ENCODE assay signal across 14 mouse cellular contexts in the genomic region with DNA sequence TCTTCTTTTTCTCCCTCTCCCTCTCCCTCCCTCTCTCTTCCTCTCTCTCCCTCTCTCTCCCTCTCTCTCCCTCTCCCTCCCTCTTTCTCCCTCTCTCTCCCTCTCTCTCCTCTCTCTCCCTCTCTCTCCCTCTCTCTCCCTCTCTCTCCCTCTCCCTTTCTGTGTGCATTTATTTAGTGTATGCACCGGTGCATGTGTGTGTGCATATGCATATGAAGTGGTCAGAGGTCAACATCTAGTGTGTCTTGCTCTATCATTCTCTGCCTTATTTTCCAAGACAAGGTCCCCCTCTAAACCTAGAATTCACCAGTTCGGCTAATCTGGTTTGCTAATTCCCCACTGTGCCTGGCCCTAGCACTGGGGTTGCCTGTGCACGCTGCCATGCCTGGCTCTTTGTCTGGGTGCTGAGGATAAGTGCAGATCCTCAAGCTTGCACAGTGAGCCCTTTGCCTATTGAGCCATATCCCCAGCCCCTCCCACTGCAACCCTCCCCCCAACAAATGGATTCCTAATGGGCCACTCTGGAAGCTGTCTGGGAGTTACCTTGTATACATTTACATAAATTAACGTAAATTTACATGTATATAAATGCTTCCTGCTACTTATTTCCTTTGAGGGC. TPM values are rescaled to one million over a fixed set of nuclear protein-coding genes. Genes with fewer than 3 reads are reported as not detected.
A peak's percentile ranks its signal among the peaks of the same experiment; 100 is the strongest.
DNase-seq lines count a peak whose midpoint lies in the region; ATAC-seq and TF ChIP-seq lines count a peak whose summit lies in the region.
"Had no signal": no experiment of that assay in that cellular context is flagged by ENCODE, and none has a peak within 500 bp of the region (broad histone marks: within the 10 kb centered on the region; RNA-seq: fewer than 3 reads in every experiment).

No protein-coding gene starts in this region.

- no peak for DNase-seq in Patski (ENCODE audit: low read depth, low spot score)
- peak; percentile 95 for DNase-seq in brain, embryonic 14.5 days (ENCODE audit: low read depth)
- peak; percentile 59 for DNase-seq in hindbrain, embryonic 11.5 days (ENCODE audit: low spot score)
- DNase-seq in right cerebral cortex, postnatal 14 days, result no peak
- DNase-seq in adrenal gland, postnatal 36 days, result no peak
- DNase-seq in heart, adult 18-20 months, result no peak
- DNase-seq: adrenal gland, postnatal 25 days; heart, postnatal 10 days; liver, postnatal 0 days; thymus, postnatal 36 days had no signal

- H3K9me3 ChIP-seq in hindbrain, embryonic 11.5 days (ENCODE audit: control insufficient read depth, low read length), result no peaks in the 10 kb centered on the region
- H3K9me3 ChIP-seq in midbrain, embryonic 15.5 days, result no peaks in the 10 kb centered on the region
- H3K9me3 ChIP-seq: limb, embryonic 13.5 days; stomach, embryonic 15.5 days had no signal

- WGBS in hindbrain, embryonic 11.5 days, result 29% methylated on average over 4 of the region's 4 CpGs
- 8% methylated on average over 4 of the region's 4 CpGs for WGBS in midbrain, embryonic 15.5 days

- no peak overlapping the region for H3K4me3 ChIP-seq in hindbrain, embryonic 11.5 days (ENCODE audit: low read depth, low read length)
- H3K4me3 ChIP-seq in midbrain, embryonic 15.5 days, result no peak overlapping the region
- H3K4me3 ChIP-seq: limb, embryonic 13.5 days; stomach, embryonic 15.5 days had no signal

- peak; percentile 69 for ATAC-seq in Patski
- ATAC-seq in hindbrain, embryonic 11.5 days (ENCODE audit: low FRiP score), result peak; percentile 89
- peak; percentile 61 for ATAC-seq in midbrain, embryonic 15.5 days (replicated peaks)
- ATAC-seq: intestine, embryonic 16.5 days; liver, postnatal 0 days had no signal

- no peaks in the 10 kb centered on the region for H3K36me3 ChIP-seq in hindbrain, embryonic 11.5 days (ENCODE audit: control insufficient read depth, insufficient read depth, low read length)
- H3K36me3 ChIP-seq in midbrain, embryonic 15.5 days (replicated peaks), result no peaks in the 10 kb centered on the region
- H3K36me3 ChIP-seq: limb, embryonic 13.5 days; stomach, embryonic 15.5 days had no signal

- TF ChIP-seq POLR2A in brain, embryonic 14.5 days (IDR thresholded peaks at IDR 0.05; ENCODE audit: borderline replicate concordance, extremely low read depth, insufficient read depth, insufficient read length, poor library complexity, severe bottlenecking), result no peak

- TF ChIP-seq CTCF in Patski (IDR thresholded peaks at IDR 0.05), result no peak
- TF ChIP-seq CTCF in brain, embryonic 14.5 days (IDR thresholded peaks at IDR 0.05; ENCODE audit: borderline replicate concordance, extremely low read depth, insufficient read depth, insufficient read length), result no peak

- in situ Hi-C loops in Patski (cut with MboI; ENCODE audit: low pct_unique_long_range_greater_than_20kb), result no loop called here

- H3K4me2 ChIP-seq in hindbrain, embryonic 11.5 days (replicated peaks; ENCODE audit: low read depth, low read length), result no peak overlapping the region
- H3K4me2 ChIP-seq in midbrain, embryonic 15.5 days, result no peak overlapping the region
- H3K4me2 ChIP-seq: limb, embryonic 13.5 days; stomach, embryonic 15.5 days had no signal

- POLR2A ChIA-PET in Patski (lab: Charles Lee), result no interaction called here

- no peaks in the 10 kb centered on the region for H3K27me3 ChIP-seq in Patski
- no peaks in the 10 kb centered on the region for H3K27me3 ChIP-seq in hindbrain, embryonic 11.5 days (ENCODE audit: control insufficient read depth, insufficient read depth, low read length)
- no peaks in the 10 kb centered on the region for H3K27me3 ChIP-seq in midbrain, embryonic 15.5 days (replicated peaks)
- H3K27me3 ChIP-seq: limb, embryonic 13.5 days; stomach, embryonic 15.5 days had no signal

- H3K4me1 ChIP-seq in hindbrain, embryonic 11.5 days (replicated peaks; ENCODE audit: control insufficient read depth, insufficient read depth, low read length), result no peaks in the 10 kb centered on the region
- peaks cover 14% of the 10 kb centered on the region; the same call in 1 of the 2 replicates for H3K4me1 ChIP-seq in midbrain, embryonic 15.5 days
- H3K4me1 ChIP-seq: limb, embryonic 13.5 days had no signal

- peak overlapping the region; percentile 44; the same call in 1 of the 2 replicates for H3K27ac ChIP-seq in hindbrain, embryonic 11.5 days (ENCODE audit: low read depth, low read length)
- peak overlapping the region; percentile 70; the same call in 1 of the 2 replicates for H3K27ac ChIP-seq in midbrain, embryonic 15.5 days
- H3K27ac ChIP-seq: limb, embryonic 13.5 days; stomach, embryonic 15.5 days had no signal

- CTCF ChIA-PET in Patski (lab: Charles Lee), result interaction anchor here (1.1 to 1.4 kb wide), 2 partner anchors 10 to 13 kb away, joined by 3 read pairs; no protein-coding TSS in a partner anchor

- H3K9ac ChIP-seq in hindbrain, embryonic 11.5 days (ENCODE audit: low read depth, low read length), result no peak overlapping the region
- no peak overlapping the region for H3K9ac ChIP-seq in midbrain, embryonic 15.5 days
- H3K9ac ChIP-seq: limb, embryonic 13.5 days; liver, postnatal 0 days; stomach, embryonic 15.5 days had no signal

RNA-seq across cellular contexts. Expression of a gene that starts 54.8 kb away (rescaled TPM):
- 56.0 TPM for polyA plus RNA-seq in Patski (2021)
- polyA plus RNA-seq in brain, embryonic 14.5 days (2012; rRNA removed), result 12.9 and 16.3 TPM in 2 replicates
- 7.4 and 7.6 TPM in 2 replicates for polyA plus RNA-seq in hindbrain, embryonic 11.5 days (2014; fragmentation: Nextera tagmentation; extraction: Ambion mirVana)
- polyA plus RNA-seq in midbrain, embryonic 15.5 days (2015; fragmentation: Nextera tagmentation; extraction: Ambion mirVana), result 8.1 and 10.1 TPM in 2 replicates
- total RNA-seq in adrenal gland, postnatal 36 days (2021), result 10 to 100 TPM; 19.6 to 33.3 TPM
- total RNA-seq in heart, adult 18-20 months (2021), result 10 to 100 TPM; 13.0 to 19.8 TPM

Comparison
In these comparisons a context has a peak if more than half of its experiments do, and no peak if none do; other contexts are left out.
1. DNase-seq: peak in brain, embryonic 14.5 days (single experiment) and hindbrain, embryonic 11.5 days (single experiment); none in Patski (single experiment), right cerebral cortex, postnatal 14 days (single experiment), adrenal gland, postnatal 36 days (0 of 2) and heart, adult 18-20 months (0 of 2).
2. Peak in every context shown above with its lines, with median percentiles within 50 percentile points of each other: ATAC-seq.